Mouse (Mus musculus): ENCODE measurements at regions not wholly inside any gene's neighbourhood (a gene's known extent, or its start where the extent isn't known, plus 50 kb on each side); places are given as distances from the start of the nearest gene placed in this dataset.

- no peak for TF ChIP-seq POLR2A (IDR thresholded peaks at IDR 0.05; ENCODE audit: extremely low read depth, insufficient read depth, low read length)
- TF ChIP-seq CTCF (IDR thresholded peaks at IDR 0.05; ENCODE audit: low read depth, low read length) = no peak
Measured at GRCm38 (mm10) chr7:71991835-71992234, 314.6 kb downstream of the Mctp2 start.

Measured in liver, adult 2 months (tissue).